26 mouse cellular contexts compared by ENCODE assay signal in genomic region chr10:83233967-83234366, GRCm38 (mm10).
A peak's percentile ranks its signal among the peaks of the same experiment; 100 is the strongest.
DNase-seq lines count a peak whose midpoint lies in the region; ATAC-seq and TF ChIP-seq lines count a peak whose summit lies in the region.
"Had no signal": no experiment of that assay in that cellular context is flagged by ENCODE, and none has a peak within 500 bp of the region (broad histone marks: within the 10 kb centered on the region; RNA-seq: fewer than 3 reads in every experiment).

No protein-coding gene starts in this region.

- no peak overlapping the region for H3K4me3 ChIP-seq in lung, adult 2 months (replicated peaks; ENCODE audit: extremely low read depth, low read depth, low read length)
- no peak overlapping the region for H3K4me3 ChIP-seq in macrophage (ENCODE audit: inconsistent target)
- H3K4me3 ChIP-seq in forebrain, embryonic 10.5 days: no peak overlapping the region
- H3K4me3 ChIP-seq: embryonic facial prominence, embryonic 12.5 days; embryonic facial prominence, embryonic 15.5 days; erythroblast, embryonic 14.5 days; gastrocnemius, adult 2 months; heart, embryonic 12.5 days; heart, embryonic 15.5 days; hindbrain, embryonic 15.5 days had no signal

- WGBS in lung, adult 2 months: 49% methylated on average over 3 of the region's 3 CpGs
- 27% methylated on average over 3 of the region's 3 CpGs for WGBS in macrophage (ENCODE audit: missing documents)
- 92% methylated on average over 3 of the region's 3 CpGs for WGBS in forebrain, embryonic 10.5 days

- 0 out of 2 replicates have a peak, but pooled peaks cover 7% of the 10 kb centered on the region for H3K36me3 ChIP-seq in macrophage (ENCODE audit: inconsistent target)
- no peaks in the 10 kb centered on the region for H3K36me3 ChIP-seq in forebrain, embryonic 10.5 days (replicated peaks)
- H3K36me3 ChIP-seq: embryonic facial prominence, embryonic 12.5 days; embryonic facial prominence, embryonic 15.5 days; G1E; heart, embryonic 12.5 days; heart, embryonic 15.5 days; hindbrain, embryonic 15.5 days had no signal

- H3K9me3 ChIP-seq in forebrain, embryonic 10.5 days: no peaks in the 10 kb centered on the region
- H3K9me3 ChIP-seq: embryonic facial prominence, embryonic 12.5 days; embryonic facial prominence, embryonic 15.5 days; G1E; heart, embryonic 15.5 days; hindbrain, embryonic 15.5 days had no signal

- H3K79me2 ChIP-seq in macrophage (ENCODE audit: inconsistent target): no peaks in the 10 kb centered on the region

- no peak for TF ChIP-seq CTCF in lung, adult 2 months (IDR thresholded peaks at IDR 0.05; ENCODE audit: insufficient read depth, low read length)

- ATAC-seq in common myeloid progenitor, adult 5-6 weeks (replicated peaks; ENCODE audit: low read depth, poor library complexity, severe bottlenecking): peak; percentile 77
- ATAC-seq in megakaryocyte progenitor cell, adult 5-6 weeks (replicated peaks; ENCODE audit: poor library complexity): peak; percentile 86
- ATAC-seq: forebrain, embryonic 14.5 days; forebrain, postnatal 0 days; Patski had no signal

- TF ChIP-seq POLR2A in lung, adult 2 months (IDR thresholded peaks at IDR 0.05; ENCODE audit: borderline replicate concordance, extremely low read depth, low read depth, low read length): no peak

- H3K4me1 ChIP-seq in lung, adult 2 months (ENCODE audit: control insufficient read depth, insufficient read depth, low read length): no peaks in the 10 kb centered on the region; the same call in 1 of the 2 replicates
- peaks cover 7% of the 10 kb centered on the region; the same call in 1 of the 2 replicates for H3K4me1 ChIP-seq in forebrain, embryonic 10.5 days
- H3K4me1 ChIP-seq: hindbrain, embryonic 15.5 days had no signal

- no peaks in the 10 kb centered on the region; the same call in 1 of the 2 replicates for H3K27me3 ChIP-seq in forebrain, embryonic 10.5 days (ENCODE audit: poor library complexity, severe bottlenecking)
- H3K27me3 ChIP-seq: CH12.LX; embryonic facial prominence, embryonic 12.5 days; embryonic facial prominence, embryonic 15.5 days; heart, embryonic 12.5 days; heart, embryonic 15.5 days; hindbrain, embryonic 15.5 days; Patski had no signal

- H3K27ac ChIP-seq in macrophage: peak overlapping the region; percentile 16; the same call in 1 of the 2 replicates
- no peak overlapping the region for H3K27ac ChIP-seq in forebrain, embryonic 10.5 days
- H3K27ac ChIP-seq: embryonic facial prominence, embryonic 12.5 days; embryonic facial prominence, embryonic 15.5 days; gastrocnemius, adult 2 months; heart, embryonic 15.5 days; hindbrain, embryonic 15.5 days had no signal

- DNase-seq in lung, postnatal 10 days: peak; percentile 21
- DNase-seq in lung, adult 2 months: no peak
- no peak for DNase-seq in forebrain, embryonic 10.5 days (ENCODE audit: extremely low spot score, low spot score)
- no peak for DNase-seq in right cerebral cortex, postnatal 36 days (ENCODE audit: low spot score in 2 of 2)
- DNase-seq: adrenal gland, adult 2 months; B cell, adult 2 months; cerebellum, adult 11-12 months; cerebellum, adult 8-10 months; forebrain, postnatal 0 days; gastrocnemius, adult 2 months; gastrocnemius, postnatal 14 days; heart, adult 18-20 months; heart, postnatal 36 days had no signal
